Mouse (Mus musculus) kidney, adult 2 months (tissue): ENCODE measurements around the gene Mettl1. TPM values are rescaled to one million over a fixed set of nuclear protein-coding genes. Genes with fewer than 3 reads are reported as not detected.

Experiments used
- DNase-seq: peaks from one replicate; pipeline ENCODE4 v3.0.0; 2021
- H3K27ac ChIP-seq: fragments of 200-500 bp; 2 replicates; pipeline ENCODE4 v1.5.1; 2012; ENCODE audit warnings: low read depth, low read length, control low read depth, inconsistent platforms; ENCODE audit not compliant: insufficient read depth
- H3K27me3 ChIP-seq: fragments of 200-500 bp; replicated peaks from 2 replicates; pipeline ENCODE4 v1.6.1; 2012; ENCODE audit warnings: mild to moderate bottlenecking, moderate library complexity, low read length, inconsistent platforms; ENCODE audit not compliant: control insufficient read depth, insufficient read depth
- H3K36me3 ChIP-seq: fragments of 200-500 bp; 2 replicates; pipeline ENCODE4 v1.6.1; 2012; ENCODE audit warnings: mild to moderate bottlenecking, moderate library complexity, low read length, inconsistent platforms; ENCODE audit not compliant: control insufficient read depth, insufficient read depth
- H3K4me1 ChIP-seq: fragments of 200-500 bp; 2 replicates; pipeline ENCODE4 v1.6.1; 2011; ENCODE audit warnings: low read length; ENCODE audit not compliant: control insufficient read depth, insufficient read depth
- H3K4me3 ChIP-seq: fragments of 200-500 bp; 2 replicates; pipeline ENCODE4 v1.5.1; 2011; ENCODE audit warnings: mild to moderate bottlenecking, low read depth, low read length, control low read depth; ENCODE audit not compliant: insufficient read depth
- CTCF ChIP-seq: fragments of 200-500 bp; conservative IDR thresholded peaks from 2 replicates; pipeline ENCODE4 v1.5.1; 2011; ENCODE audit warnings: low read depth, mild to moderate bottlenecking, control low read depth, low read length, moderate library complexity, mixed read lengths; ENCODE audit not compliant: insufficient read depth, insufficient read length
- POLR2A ChIP-seq: fragments of 200-500 bp; IDR thresholded peaks from one replicate; pipeline ENCODE4 v1.6.1; 2011; ENCODE audit warnings: low read depth, low read length, control low read depth
- WGBS: fragments of 180-500 bp; shearing (Covaris S2); methylation state at CpG from one replicate; pipeline ENCODE4 v1.1.7; 2018; 5-methylcytosine and 5-hydroxymethylcytosine counted together
- polyA plus RNA-seq: library from polyadenylated mRNA; depleted of rRNA; stranded (reverse); fragments of >200 nt; gene quantifications from 2 replicates; pipeline ENCODE4 v1.2.3, GENCODE M21; 2012; rRNA removed

Gene Mettl1
- polyA plus RNA-seq, 1 experiment, result 27.5 TPM

- Histone ChIP-seq H3K27ac (no peak overlapping the region), H3K4me3 (no peak overlapping the region), H3K36me3 (no peaks in the 10 kb centered on the region), H3K4me1 (no peaks in the 10 kb centered on the region; the same call in 1 of the 2 replicates), H3K27me3 (no peaks in the 10 kb centered on the region)
- peak; percentile 86 for DNase-seq
- 7% methylated on average over 57 of the region's 57 CpGs for WGBS
- TF ChIP-seq CTCF (no peak), POLR2A (no peak)
Observed at GRCm38 (mm10) chr10:127090560-127091411, 49.6 kb downstream of the Mettl1 start.

GRCm38 (mm10) chr10:127091507-127092396, 50.5 kb downstream of the Mettl1 start:
- Histone ChIP-seq H3K27ac (no peak overlapping the region), H3K4me1 (no peaks in the 10 kb centered on the region; the same call in 1 of the 2 replicates), H3K4me3 (no peak overlapping the region), H3K27me3 (no peaks in the 10 kb centered on the region), H3K36me3 (no peaks in the 10 kb centered on the region)
- DNase-seq, result peak; percentile 57
- TF ChIP-seq CTCF (0 out of 2 replicates have a peak, but pooled peaks have one; percentile 1), POLR2A (no peak)
- 16% methylated on average over 51 of the region's 51 CpGs for WGBS

GRCm38 (mm10) chr10:127092742-127093141, 51.5 kb downstream of the Mettl1 start:
- no peaks in the 10 kb centered on the region for H3K27me3 ChIP-seq
- no peaks in the 10 kb centered on the region for H3K36me3 ChIP-seq
- DNase-seq, result no peak
- TF ChIP-seq CTCF, result no peak
- no peak for TF ChIP-seq POLR2A
- 61% methylated on average over 4 of the region's 4 CpGs for WGBS
- H3K4me1 ChIP-seq, result no peaks in the 10 kb centered on the region; the same call in 1 of the 2 replicates
- H3K4me3 ChIP-seq, result no peak overlapping the region
- no peak overlapping the region for H3K27ac ChIP-seq

GRCm38 (mm10) chr10:127094382-127094802, 53.2 kb downstream of the Mettl1 start:
- TF ChIP-seq POLR2A (no peak), CTCF (no peak)
- peaks cover under 1% of the 10 kb centered on the region; the same call in 1 of the 2 replicates for H3K36me3 ChIP-seq
- DNase-seq, result peak; percentile 44
- H3K27me3 ChIP-seq, result no peaks in the 10 kb centered on the region
- no peak overlapping the region for H3K27ac ChIP-seq
- no peak overlapping the region for H3K4me3 ChIP-seq
- WGBS, result 16% methylated on average over 7 of the region's 7 CpGs
- no peaks in the 10 kb centered on the region; the same call in 1 of the 2 replicates for H3K4me1 ChIP-seq

Other genes starting within 250 kb of the Mettl1 start
- 11.2 and 14.2 TPM in 2 replicates for gene Atp23, start 140.1 kb upstream of the Mettl1 start, polyA plus RNA-seq
- 118 and 126 TPM in 2 replicates for gene Ctdsp2, start 62.7 kb upstream of the Mettl1 start, polyA plus RNA-seq
- gene Avil, start 40.7 kb upstream of the Mettl1 start, polyA plus RNA-seq, result 0.14 and 0.19 TPM in 2 replicates
- gene Tsfm, start 10.6 kb upstream of the Mettl1 start, polyA plus RNA-seq, result 54.0 and 58.1 TPM in 2 replicates
- gene Eef1akmt3, start 99 bp downstream of the Mettl1 start, polyA plus RNA-seq, result 2.4 and 3.1 TPM in 2 replicates
- 13.5 and 14.3 TPM in 2 replicates for gene Cyp27b1, start 6.8 kb downstream of the Mettl1 start, polyA plus RNA-seq
- 13.1 and 15.3 TPM in 2 replicates for gene March9, start 18.8 kb downstream of the Mettl1 start, polyA plus RNA-seq
- 195 and 216 TPM in 2 replicates for gene Cdk4, start 22.1 kb downstream of the Mettl1 start, polyA plus RNA-seq
- gene Tspan31, start 28.9 kb downstream of the Mettl1 start, polyA plus RNA-seq, result 102 and 117 TPM in 2 replicates
- gene Agap2, start 33.9 kb downstream of the Mettl1 start, polyA plus RNA-seq, result 1.3 and 2.2 TPM in 2 replicates
- gene Os9, start 79.7 kb downstream of the Mettl1 start, polyA plus RNA-seq, result 108 and 114 TPM in 2 replicates
- 15.4 and 27.5 TPM in 2 replicates for gene B4galnt1, start 123.8 kb downstream of the Mettl1 start, polyA plus RNA-seq
- 6.6 and 8.1 TPM in 2 replicates for gene Slc26a10, start 139.2 kb downstream of the Mettl1 start, polyA plus RNA-seq
- 9.2 and 11.9 TPM in 2 replicates for gene Arhgef25, start 148.7 kb downstream of the Mettl1 start, polyA plus RNA-seq
- gene Dtx3, start 154.3 kb downstream of the Mettl1 start, polyA plus RNA-seq, result 101 and 132 TPM in 2 replicates
- 116 and 120 TPM in 2 replicates for gene Pip4k2c, start 170.2 kb downstream of the Mettl1 start, polyA plus RNA-seq
- 3.7 and 6.7 TPM in 2 replicates for gene Kif5a, start 221.9 kb downstream of the Mettl1 start, polyA plus RNA-seq
- gene Dctn2, start 225.0 kb downstream of the Mettl1 start, polyA plus RNA-seq, result 181 and 184 TPM in 2 replicates
- 24.6 and 26.8 TPM in 2 replicates for gene Mbd6, start 247.6 kb downstream of the Mettl1 start, polyA plus RNA-seq